Mouse (Mus musculus): ENCODE measurements around the gene Zfp462. TPM values are rescaled to one million over a fixed set of nuclear protein-coding genes. Genes with fewer than 3 reads are reported as not detected.

Zfp462 gene
- polyA plus RNA-seq, 1 experiment from 2014 or later, result 20.5 TPM

GRCm38 (mm10) chr4:55097157-55097556, 152.3 kb downstream of the Zfp462 start:
- no peaks in the 10 kb centered on the region for H3K36me3 ChIP-seq (ENCODE audit: control insufficient read depth, insufficient read depth)
- no peak overlapping the region for H3K27ac ChIP-seq (ENCODE audit: low read length)
- no peak overlapping the region for H3K9ac ChIP-seq (replicated peaks; ENCODE audit: low read depth, low read length)
- WGBS, result 40% methylated on average over 2 of the region's 2 CpGs
- H3K4me2 ChIP-seq (ENCODE audit: low read length), result no peak overlapping the region
- H3K4me1 ChIP-seq (replicated peaks; ENCODE audit: control insufficient read depth, insufficient read depth, low read length), result no peaks in the 10 kb centered on the region
- no peaks in the 10 kb centered on the region for H3K27me3 ChIP-seq (replicated peaks; ENCODE audit: control insufficient read depth, insufficient read depth, low read length)
- H3K4me3 ChIP-seq (replicated peaks; ENCODE audit: low read length), result no peak overlapping the region
- no peaks in the 10 kb centered on the region for H3K9me3 ChIP-seq (ENCODE audit: control insufficient read depth, low read length)
- no peak for ATAC-seq

DNA sequence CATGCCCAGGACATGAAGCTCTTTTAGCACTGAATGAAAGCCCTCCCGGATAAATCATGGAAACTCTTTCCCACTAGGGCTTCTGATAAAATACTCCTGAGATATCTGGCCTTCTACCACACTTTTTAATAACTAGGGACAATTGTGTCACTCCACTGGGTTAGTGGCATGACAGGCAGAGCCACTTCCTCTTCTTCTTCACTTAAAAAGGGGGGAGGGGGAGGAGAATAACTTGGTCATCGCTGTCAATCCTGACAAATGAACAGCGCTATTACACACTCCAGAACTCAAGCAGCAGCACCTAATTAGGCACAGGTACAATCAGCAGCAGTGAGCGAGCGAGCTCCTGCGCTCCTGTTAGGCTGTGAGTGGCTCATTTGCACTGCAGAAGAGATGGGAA, 153.5 kb downstream of the Zfp462 start:
- no peaks in the 10 kb centered on the region for H3K4me1 ChIP-seq (replicated peaks; ENCODE audit: control insufficient read depth, insufficient read depth, low read length)

DNA sequence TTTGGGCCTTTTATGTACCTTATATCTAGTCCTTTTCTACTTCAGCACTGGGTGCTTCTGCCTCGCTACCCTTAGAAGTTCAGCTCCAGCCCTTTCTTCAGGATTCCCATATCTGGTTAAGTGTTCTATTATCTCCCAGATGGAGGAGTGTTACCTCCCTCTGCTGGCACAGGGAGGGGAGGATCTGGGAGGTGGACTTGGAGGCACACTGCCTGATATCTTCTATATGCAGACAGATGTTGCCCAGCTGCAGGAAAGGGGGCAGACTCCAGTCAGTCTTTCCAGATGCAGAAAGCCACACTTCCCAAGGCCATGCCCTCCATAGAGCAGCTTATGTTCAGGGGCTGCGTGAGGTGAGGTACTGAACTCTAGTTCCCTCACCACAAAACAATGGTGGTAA, 156.0 kb downstream of the Zfp462 start:
- Histone ChIP-seq H3K36me3 (ENCODE audit: control insufficient read depth, insufficient read depth) (no peaks in the 10 kb centered on the region), H3K4me2 (ENCODE audit: low read length) (no peak overlapping the region), H3K4me3 (replicated peaks; ENCODE audit: low read length) (no peak overlapping the region), H3K9me3 (ENCODE audit: control insufficient read depth, low read length) (no peaks in the 10 kb centered on the region), H3K4me1 (replicated peaks; ENCODE audit: control insufficient read depth, insufficient read depth, low read length) (no peaks in the 10 kb centered on the region), H3K9ac (replicated peaks; ENCODE audit: low read depth, low read length) (no peak overlapping the region), H3K27me3 (replicated peaks; ENCODE audit: control insufficient read depth, insufficient read depth, low read length) (no peaks in the 10 kb centered on the region), H3K27ac (ENCODE audit: low read length) (no peak overlapping the region)
- ATAC-seq, result no peak
- 80% methylated on average over 2 of the region's 2 CpGs for WGBS

More for the DNA sequence above, 153.5 kb downstream of the Zfp462 start:
- H3K4me3 ChIP-seq (replicated peaks; ENCODE audit: low read length), result no peak overlapping the region
- no peak overlapping the region for H3K9ac ChIP-seq (replicated peaks; ENCODE audit: low read depth, low read length)
- no peaks in the 10 kb centered on the region for H3K36me3 ChIP-seq (ENCODE audit: control insufficient read depth, insufficient read depth)
- no peak overlapping the region for H3K27ac ChIP-seq (ENCODE audit: low read length)
- ATAC-seq, result no peak
- no peaks in the 10 kb centered on the region for H3K9me3 ChIP-seq (ENCODE audit: control insufficient read depth, low read length)
- 30% methylated on average over 6 of the region's 6 CpGs for WGBS
- H3K27me3 ChIP-seq (replicated peaks; ENCODE audit: control insufficient read depth, insufficient read depth, low read length), result no peaks in the 10 kb centered on the region
- H3K4me2 ChIP-seq (ENCODE audit: low read length), result no peak overlapping the region

- 87% methylated on average over 9 of the region's 9 CpGs for WGBS
- no peak overlapping the region for H3K4me2 ChIP-seq (ENCODE audit: low read length)
Observed at GRCm38 (mm10) chr4:55101601-55102000, 156.8 kb downstream of the Zfp462 start.

DNA sequence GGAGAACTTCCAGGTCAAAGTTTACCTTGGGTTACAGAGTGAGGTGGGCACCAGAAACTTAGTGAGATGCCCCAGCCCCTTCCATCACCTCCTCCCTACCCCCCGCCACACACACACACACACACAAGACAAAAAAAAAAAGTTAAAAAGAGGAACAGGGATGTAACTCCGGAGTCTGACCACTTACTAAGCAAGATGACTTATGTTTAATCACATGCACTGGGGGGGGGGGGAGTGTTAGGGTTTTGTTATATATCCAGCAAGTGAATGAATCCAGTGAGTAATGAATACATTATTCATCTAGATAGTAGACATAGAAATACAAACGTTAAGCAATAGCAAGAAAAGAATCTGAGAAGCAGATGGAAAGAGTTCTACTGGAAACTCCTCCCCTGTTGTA, 157.5 kb downstream of the Zfp462 start:
- no peak overlapping the region for H3K27ac ChIP-seq (ENCODE audit: low read length)
- H3K9me3 ChIP-seq (ENCODE audit: control insufficient read depth, low read length), result no peaks in the 10 kb centered on the region
- H3K4me3 ChIP-seq (replicated peaks; ENCODE audit: low read length), result no peak overlapping the region
- H3K36me3 ChIP-seq (ENCODE audit: control insufficient read depth, insufficient read depth), result no peaks in the 10 kb centered on the region
- no peaks in the 10 kb centered on the region for H3K27me3 ChIP-seq (replicated peaks; ENCODE audit: control insufficient read depth, insufficient read depth, low read length)
- no peak for ATAC-seq
- no peaks in the 10 kb centered on the region for H3K4me1 ChIP-seq (replicated peaks; ENCODE audit: control insufficient read depth, insufficient read depth, low read length)
- WGBS, result 91% methylated on average over 3 of the region's 3 CpGs
- no peak overlapping the region for H3K4me2 ChIP-seq (ENCODE audit: low read length)
- no peak overlapping the region for H3K9ac ChIP-seq (replicated peaks; ENCODE audit: low read depth, low read length)

More at GRCm38 (mm10) chr4:55101601-55102000, 156.8 kb downstream of the Zfp462 start:
- ATAC-seq, result no peak
- no peak overlapping the region for H3K27ac ChIP-seq (ENCODE audit: low read length)
- no peaks in the 10 kb centered on the region for H3K9me3 ChIP-seq (ENCODE audit: control insufficient read depth, low read length)
- no peak overlapping the region for H3K9ac ChIP-seq (replicated peaks; ENCODE audit: low read depth, low read length)
- no peak overlapping the region for H3K4me3 ChIP-seq (replicated peaks; ENCODE audit: low read length)
- no peaks in the 10 kb centered on the region for H3K4me1 ChIP-seq (replicated peaks; ENCODE audit: control insufficient read depth, insufficient read depth, low read length)
- no peaks in the 10 kb centered on the region for H3K27me3 ChIP-seq (replicated peaks; ENCODE audit: control insufficient read depth, insufficient read depth, low read length)
- H3K36me3 ChIP-seq (ENCODE audit: control insufficient read depth, insufficient read depth), result no peaks in the 10 kb centered on the region

- H3K9ac ChIP-seq (replicated peaks; ENCODE audit: low read depth, low read length), result no peak overlapping the region
- H3K36me3 ChIP-seq (ENCODE audit: control insufficient read depth, insufficient read depth), result no peaks in the 10 kb centered on the region
- no peak for ATAC-seq
- H3K27me3 ChIP-seq (replicated peaks; ENCODE audit: control insufficient read depth, insufficient read depth, low read length), result no peaks in the 10 kb centered on the region
- no peak overlapping the region for H3K27ac ChIP-seq (ENCODE audit: low read length)
- no peaks in the 10 kb centered on the region for H3K9me3 ChIP-seq (ENCODE audit: control insufficient read depth, low read length)
- H3K4me1 ChIP-seq (replicated peaks; ENCODE audit: control insufficient read depth, insufficient read depth, low read length), result no peaks in the 10 kb centered on the region
- no peak overlapping the region for H3K4me2 ChIP-seq (ENCODE audit: low read length)
- H3K4me3 ChIP-seq (replicated peaks; ENCODE audit: low read length), result no peak overlapping the region
- WGBS, result 81% methylated on average over 3 of the region's 3 CpGs
Observed at GRCm38 (mm10) chr4:55103575-55103974, 158.7 kb downstream of the Zfp462 start.

DNA sequence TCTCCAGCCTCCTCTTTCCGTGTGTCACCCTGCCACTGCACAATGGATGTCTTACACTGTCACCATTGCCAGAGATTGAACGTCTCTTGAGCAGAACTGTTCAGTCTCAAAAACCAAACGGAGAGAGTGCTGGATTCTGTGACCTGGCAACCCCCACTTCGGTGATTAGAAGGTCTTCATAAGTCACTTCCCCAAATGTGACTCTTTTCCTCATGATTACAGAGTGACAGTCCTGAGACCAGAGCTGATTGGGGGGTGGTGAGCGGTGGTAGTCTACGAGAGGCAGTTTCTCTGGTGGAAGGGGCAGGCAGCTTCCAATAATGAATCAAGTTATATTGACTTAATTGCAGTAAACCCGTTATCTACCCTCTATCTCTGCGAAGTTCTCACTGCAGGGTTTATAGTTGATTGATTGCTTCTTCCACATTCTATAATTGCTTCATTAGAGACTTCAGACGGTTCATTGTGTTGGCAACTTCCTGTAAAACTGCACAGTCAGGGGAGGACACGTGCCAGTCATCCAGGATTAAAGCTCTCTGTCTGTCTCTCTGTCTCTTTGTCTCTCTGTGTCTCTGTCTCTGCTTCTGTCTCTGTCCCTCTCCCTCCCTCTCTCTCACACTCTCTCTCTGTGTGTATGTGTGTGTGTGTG, 173.1 kb downstream of the Zfp462 start:
- Histone ChIP-seq H3K4me3 (replicated peaks; ENCODE audit: low read length) (no peak overlapping the region), H3K9ac (replicated peaks; ENCODE audit: low read depth, low read length) (no peak overlapping the region), H3K4me2 (ENCODE audit: low read length) (no peak overlapping the region), H3K4me1 (replicated peaks; ENCODE audit: control insufficient read depth, insufficient read depth, low read length) (no peaks in the 10 kb centered on the region), H3K9me3 (ENCODE audit: control insufficient read depth, low read length) (no peaks in the 10 kb centered on the region), H3K27me3 (replicated peaks; ENCODE audit: control insufficient read depth, insufficient read depth, low read length) (no peaks in the 10 kb centered on the region), H3K36me3 (ENCODE audit: control insufficient read depth, insufficient read depth) (no peaks in the 10 kb centered on the region), H3K27ac (ENCODE audit: low read length) (no peak overlapping the region)
- ATAC-seq, result 0 out of 2 replicates have a peak, but pooled peaks have one; percentile 36
- 41% methylated on average over 10 of the region's 10 CpGs for WGBS

DNA sequence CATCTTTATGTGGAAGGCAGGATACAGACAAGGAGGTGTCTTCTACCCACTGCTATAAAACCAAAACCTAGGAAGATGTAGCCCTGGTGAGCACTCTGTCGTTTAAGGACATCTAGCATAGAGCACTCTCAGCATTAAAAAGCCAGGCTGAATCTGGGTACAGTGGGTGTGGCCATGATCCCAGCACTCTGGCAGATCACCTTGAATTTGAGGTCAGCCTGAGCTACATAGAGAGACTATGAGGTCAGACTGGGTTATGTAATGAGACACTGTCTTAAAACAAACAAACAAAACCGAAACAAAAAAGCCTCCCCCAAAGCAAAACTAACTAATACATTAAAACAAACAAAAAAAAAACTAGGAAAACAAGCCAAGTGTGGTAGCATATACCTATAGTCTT, 176.3 kb downstream of the Zfp462 start:
- Histone ChIP-seq H3K4me2 (ENCODE audit: low read length) (no peak overlapping the region), H3K27ac (ENCODE audit: low read length) (no peak overlapping the region), H3K9ac (replicated peaks; ENCODE audit: low read depth, low read length) (no peak overlapping the region), H3K36me3 (ENCODE audit: control insufficient read depth, insufficient read depth) (no peaks in the 10 kb centered on the region), H3K4me3 (replicated peaks; ENCODE audit: low read length) (no peak overlapping the region), H3K9me3 (ENCODE audit: control insufficient read depth, low read length) (no peaks in the 10 kb centered on the region), H3K4me1 (replicated peaks; ENCODE audit: control insufficient read depth, insufficient read depth, low read length) (peaks cover 5% of the 10 kb centered on the region), H3K27me3 (replicated peaks; ENCODE audit: control insufficient read depth, insufficient read depth, low read length) (no peaks in the 10 kb centered on the region)
- WGBS, result 83% methylated on average over 2 of the region's 2 CpGs
- no peak for ATAC-seq

DNA sequence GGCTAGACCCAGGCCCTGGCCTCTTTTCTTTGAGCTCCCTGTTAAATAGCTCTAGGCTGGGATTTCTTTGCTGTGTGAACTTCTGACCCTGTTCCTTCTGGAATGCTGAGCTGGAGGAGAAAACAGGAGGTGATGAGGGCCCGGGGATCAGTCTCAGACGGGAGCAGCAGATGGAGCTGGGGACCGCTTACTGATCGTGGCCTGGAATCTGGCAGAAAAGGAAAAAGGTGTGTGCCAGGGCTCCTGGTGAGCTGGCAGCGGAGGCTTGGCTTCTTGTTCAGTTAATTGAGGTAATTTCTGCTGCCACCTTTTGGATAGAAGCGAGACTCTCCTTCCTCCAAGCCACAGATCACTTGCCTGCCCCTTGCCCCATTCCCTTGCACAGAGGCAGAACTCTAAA, 177.1 kb downstream of the Zfp462 start:
- Histone ChIP-seq H3K4me1 (replicated peaks; ENCODE audit: control insufficient read depth, insufficient read depth, low read length) (peaks cover 5% of the 10 kb centered on the region), H3K4me2 (ENCODE audit: low read length) (no peak overlapping the region), H3K9ac (replicated peaks; ENCODE audit: low read depth, low read length) (no peak overlapping the region), H3K27ac (ENCODE audit: low read length) (no peak overlapping the region), H3K4me3 (replicated peaks; ENCODE audit: low read length) (no peak overlapping the region), H3K27me3 (replicated peaks; ENCODE audit: control insufficient read depth, insufficient read depth, low read length) (no peaks in the 10 kb centered on the region), H3K36me3 (ENCODE audit: control insufficient read depth, insufficient read depth) (no peaks in the 10 kb centered on the region), H3K9me3 (ENCODE audit: control insufficient read depth, low read length) (no peaks in the 10 kb centered on the region)
- WGBS, result 32% methylated on average over 6 of the region's 6 CpGs
- no peak for ATAC-seq

- Histone ChIP-seq H3K4me3 (replicated peaks; ENCODE audit: low read length) (no peak overlapping the region), H3K27me3 (replicated peaks; ENCODE audit: control insufficient read depth, insufficient read depth, low read length) (no peaks in the 10 kb centered on the region), H3K27ac (ENCODE audit: low read length) (no peak overlapping the region), H3K9ac (replicated peaks; ENCODE audit: low read depth, low read length) (no peak overlapping the region), H3K36me3 (ENCODE audit: control insufficient read depth, insufficient read depth) (no peaks in the 10 kb centered on the region), H3K4me1 (replicated peaks; ENCODE audit: control insufficient read depth, insufficient read depth, low read length) (peaks cover 5% of the 10 kb centered on the region), H3K9me3 (ENCODE audit: control insufficient read depth, low read length) (no peaks in the 10 kb centered on the region), H3K4me2 (ENCODE audit: low read length) (no peak overlapping the region)
- ATAC-seq, result no peak
- WGBS, result 88% methylated on average over 3 of the region's 3 CpGs
Observed at GRCm38 (mm10) chr4:55124126-55124525, 179.3 kb downstream of the Zfp462 start.
